Mouse (Mus musculus) liver, embryonic 11.5 days (tissue): ENCODE measurements around the gene Stat2. TPM values are rescaled to one million over a fixed set of nuclear protein-coding genes. Genes with fewer than 3 reads are reported as not detected.
"Not testable (repeated sequence)": the region's sequence is repeated elsewhere in the genome, so short reads cannot be mapped to it uniquely, and the experiment has no call there.

Source experiments
- ATAC-seq: fragments of 200-750 bp; cut with Nextera tagmentation; replicated peaks from 2 replicates; pipeline ENCODE4 v1.8.0; 2017; ENCODE audit warnings: moderate number of reproducible peaks, mild to moderate bottlenecking, moderate TSS enrichment, moderate library complexity; ENCODE audit not compliant: low FRiP score
- DNase-seq: peaks from one replicate; pipeline ENCODE4 v3.0.0-alpha.2; 2017; ENCODE audit warnings: low spot score
- H3K27ac ChIP-seq: fragments of 300-500 bp; sonication (generic); 2 replicates; pipeline ENCODE4 v1.5.1; 2014; ENCODE audit warnings: mild to moderate bottlenecking, low read depth, low read length, control low read depth
- H3K27me3 ChIP-seq: fragments of 300-500 bp; sonication (generic); replicated peaks from 2 replicates; pipeline ENCODE4 v1.6.1; 2014; ENCODE audit warnings: low read length, mixed read lengths; ENCODE audit not compliant: control insufficient read depth, insufficient read depth
- H3K36me3 ChIP-seq: fragments of 300-500 bp; sonication (generic); 2 replicates; pipeline ENCODE4 v1.6.1; 2014; ENCODE audit warnings: mild to moderate bottlenecking, low read length, moderate library complexity, mixed read lengths; ENCODE audit not compliant: control insufficient read depth, insufficient read depth
- H3K4me1 ChIP-seq: fragments of 300-500 bp; sonication (generic); replicated peaks from 2 replicates; pipeline ENCODE4 v1.6.1; 2014; ENCODE audit warnings: low read length, mixed read lengths; ENCODE audit not compliant: control insufficient read depth, insufficient read depth
- H3K4me2 ChIP-seq: fragments of 300-500 bp; sonication (generic); 2 replicates; pipeline ENCODE4 v1.6.1; 2014; ENCODE audit warnings: mild to moderate bottlenecking, control low read depth, moderate library complexity
- H3K4me3 ChIP-seq: fragments of 300-500 bp; sonication (generic); 2 replicates; pipeline ENCODE4 v1.5.1; 2014; ENCODE audit warnings: low read depth, low read length, control low read depth
- H3K9ac ChIP-seq: fragments of 300-500 bp; sonication (generic); 2 replicates; pipeline ENCODE4 v1.6.1; 2014; ENCODE audit warnings: low read depth, low read length, control low read depth
- H3K9me3 ChIP-seq: fragments of 300-500 bp; sonication (generic); 2 replicates; pipeline ENCODE4 v1.6.1; 2016; ENCODE audit warnings: low read length, inconsistent platforms, mixed read lengths; ENCODE audit not compliant: control insufficient read depth
- WGBS: fragments of 180-500 bp; shearing (Covaris S2); extraction: QIAGEN DNeasy Blood & Tissue Kit; methylation state at CpG from one replicate; pipeline ENCODE4 v1.1.7; 2014; 5-methylcytosine and 5-hydroxymethylcytosine counted together
- polyA plus RNA-seq: library from polyadenylated mRNA; unstranded; fragments of >200 nt; fragmentation: Nextera tagmentation; extraction: Ambion mirVana; gene quantifications from 2 replicates; pipeline ENCODE4 v1.2.1, GENCODE M21; 2014

Stat2 gene
- polyA plus RNA-seq, 1 experiment from 2014 or later: 12.5 TPM

GRCm38 (mm10) chr10:128247020-128247732 is 23.2 kb upstream of the Stat2 start:
- no peak overlapping the region for H3K27ac ChIP-seq
- ATAC-seq: no peak
- H3K4me1 ChIP-seq: no peaks in the 10 kb centered on the region
- WGBS: 84% methylated on average over 17 of the region's 17 CpGs
- no peaks in the 10 kb centered on the region for H3K9me3 ChIP-seq
- DNase-seq: no peak
- peaks cover 54% of the 10 kb centered on the region for H3K36me3 ChIP-seq
- no peak overlapping the region for H3K9ac ChIP-seq
- H3K27me3 ChIP-seq: no peaks in the 10 kb centered on the region
- H3K4me2 ChIP-seq: no peak overlapping the region
- no peak overlapping the region for H3K4me3 ChIP-seq

DNA sequence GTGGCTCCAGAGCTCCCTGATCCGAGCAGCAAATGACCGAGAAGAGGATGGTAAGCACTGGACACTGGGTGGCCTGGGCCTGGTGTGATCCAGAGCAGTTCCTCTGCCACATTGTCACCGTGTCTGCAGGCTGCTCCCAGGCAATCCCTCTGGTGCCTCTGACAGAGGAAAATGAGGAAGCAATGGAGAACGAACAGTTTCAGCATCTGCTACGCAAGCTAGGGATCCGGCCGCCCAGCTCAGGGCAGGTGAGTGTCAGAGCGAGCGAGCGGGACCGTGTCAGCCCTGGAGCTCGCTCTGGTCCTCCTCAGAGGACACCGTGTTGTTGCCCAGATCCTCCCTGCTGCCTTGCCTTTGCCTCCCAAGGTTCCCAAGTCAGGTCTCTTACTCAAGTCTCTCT is 19.8 kb upstream of the Stat2 start:
- H3K4me3 ChIP-seq: no peak overlapping the region
- no peak overlapping the region for H3K27ac ChIP-seq
- H3K4me1 ChIP-seq: no peaks in the 10 kb centered on the region
- H3K27me3 ChIP-seq: no peaks in the 10 kb centered on the region
- H3K4me2 ChIP-seq: no peak overlapping the region
- no peak overlapping the region for H3K9ac ChIP-seq
- 89% methylated on average over 13 of the region's 13 CpGs for WGBS
- no peaks in the 10 kb centered on the region for H3K9me3 ChIP-seq
- ATAC-seq: no peak
- DNase-seq: no peak
- peaks cover 49% of the 10 kb centered on the region for H3K36me3 ChIP-seq

- WGBS: 82% methylated on average over 4 of the region's 4 CpGs
- Histone ChIP-seq H3K27ac (0 out of 2 replicates have a peak within 1 kb of the TSS, but pooled peaks have one; percentile 8), H3K9ac (no peak within 1 kb of the TSS), H3K4me1 (no peaks in the 10 kb centered on the region), H3K27me3 (no peaks in the 10 kb centered on the region), H3K4me2 (no peak within 1 kb of the TSS), H3K36me3 (peaks cover 31% of the 10 kb centered on the region), H3K4me3 (no peak within 1 kb of the TSS), H3K9me3 (no peaks in the 10 kb centered on the region)
- no peak for DNase-seq
- ATAC-seq: no peak
Measured at GRCm38 (mm10) chr10:128253677-128254255, 16.6 kb upstream of the Stat2 start, which contains the start of gene Apon. Gene Apon (plus strand): TSS chr10:128254096.

GRCm38 (mm10) chr10:128255925-128256324 is 14.4 kb upstream of the Stat2 start:
- 90% methylated on average over 8 of the region's 8 CpGs for WGBS
- Histone ChIP-seq H3K9me3 (no peaks in the 10 kb centered on the region), H3K4me1 (no peaks in the 10 kb centered on the region; the same call in 1 of the 2 replicates), H3K36me3 (peaks cover 12% of the 10 kb centered on the region), H3K9ac (no peak overlapping the region), H3K27ac (no peak overlapping the region), H3K27me3 (no peaks in the 10 kb centered on the region), H3K4me2 (no peak overlapping the region), H3K4me3 (no peak overlapping the region)
- no peak for ATAC-seq
- no peak for DNase-seq

DNA sequence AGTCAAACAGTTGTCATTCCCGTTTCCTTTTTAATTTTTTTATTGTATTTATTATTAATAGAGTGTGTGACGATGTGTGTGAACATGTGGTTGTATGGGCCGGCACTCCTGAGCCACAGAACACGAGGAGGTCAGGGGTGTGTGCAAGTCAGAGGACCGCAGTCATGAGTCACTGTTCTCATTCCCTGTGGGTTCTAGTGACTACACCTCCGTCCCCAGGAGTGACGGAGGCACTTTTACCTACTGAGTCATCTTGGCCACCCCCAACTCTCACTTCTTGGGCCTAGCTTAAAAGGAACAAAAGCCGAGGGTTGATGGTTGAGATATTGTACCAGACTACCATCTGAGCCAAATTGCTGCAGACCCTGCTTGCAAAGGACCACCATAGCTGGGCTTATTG is 14.0 kb upstream of the Stat2 start:
- Histone ChIP-seq H3K4me3 (no peak overlapping the region), H3K36me3 (peaks cover 12% of the 10 kb centered on the region), H3K9ac (no peak overlapping the region), H3K4me1 (no peaks in the 10 kb centered on the region; the same call in 1 of the 2 replicates), H3K27ac (no peak overlapping the region), H3K27me3 (no peaks in the 10 kb centered on the region), H3K9me3 (no peaks in the 10 kb centered on the region), H3K4me2 (no peak overlapping the region)
- ATAC-seq (no peak), DNase-seq (no peak)
- WGBS: 82% methylated on average over 8 of the region's 8 CpGs

- 38% methylated on average over 4 of the region's 4 CpGs for WGBS
- Histone ChIP-seq H3K4me2 (no peak overlapping the region), H3K27me3 (no peaks in the 10 kb centered on the region), H3K9me3 (no peaks in the 10 kb centered on the region), H3K9ac (no peak overlapping the region), H3K4me1 (no peaks in the 10 kb centered on the region; the same call in 1 of the 2 replicates), H3K27ac (no peak overlapping the region), H3K4me3 (no peak overlapping the region), H3K36me3 (no peaks in the 10 kb centered on the region)
- DNase-seq: no peak
- no peak; the same call in 1 of the 2 replicates for ATAC-seq
Measured at GRCm38 (mm10) chr10:128258953-128259352, 11.4 kb upstream of the Stat2 start.

DNA sequence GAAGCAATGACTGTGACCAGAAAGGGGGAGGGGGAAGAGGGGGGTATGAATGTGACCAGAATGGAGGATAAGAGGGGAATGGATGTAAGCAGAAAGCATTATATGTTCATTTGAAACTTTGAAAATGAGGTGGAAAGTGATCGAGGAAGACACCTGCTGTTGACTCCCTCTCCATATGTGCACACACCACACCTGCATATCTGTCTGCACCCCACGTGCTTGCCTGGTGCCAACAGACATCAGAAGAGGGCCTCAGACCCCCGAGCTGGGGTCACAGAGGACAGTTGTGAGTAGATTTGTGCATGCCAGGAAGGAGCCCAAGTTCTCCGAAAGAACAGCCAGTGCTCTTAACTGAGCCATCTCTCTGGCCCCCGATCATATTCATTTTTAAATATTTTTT is 10.4 kb upstream of the Stat2 start:
- H3K27me3 ChIP-seq: no peaks in the 10 kb centered on the region
- H3K4me1 ChIP-seq: no peaks in the 10 kb centered on the region; the same call in 1 of the 2 replicates
- no peak overlapping the region for H3K9ac ChIP-seq
- H3K27ac ChIP-seq: no peak overlapping the region
- no peak overlapping the region for H3K4me3 ChIP-seq
- DNase-seq (no peak), ATAC-seq (no peak)
- H3K9me3 ChIP-seq: no peaks in the 10 kb centered on the region
- H3K36me3 ChIP-seq: no peaks in the 10 kb centered on the region
- WGBS: 92% methylated on average over 5 of the region's 5 CpGs
- no peak overlapping the region for H3K4me2 ChIP-seq

- ATAC-seq, H3K4me1 ChIP-seq, DNase-seq, H3K4me2 ChIP-seq, H3K4me3 ChIP-seq, H3K27me3 ChIP-seq, H3K36me3 ChIP-seq, H3K9me3 ChIP-seq, H3K27ac ChIP-seq, H3K9ac ChIP-seq: not testable (repeated sequence)
- WGBS: 80% methylated on average over 7 of the region's 7 CpGs
Measured at GRCm38 (mm10) chr10:128260376-128260775, 10.0 kb upstream of the Stat2 start.

- no peak for DNase-seq
Measured at GRCm38 (mm10) chr10:128262300-128262699, 8.1 kb upstream of the Stat2 start.

More at GRCm38 (mm10) chr10:128262300-128262699, 8.1 kb upstream of the Stat2 start:
- Histone ChIP-seq H3K36me3 (no peaks in the 10 kb centered on the region), H3K27me3 (no peaks in the 10 kb centered on the region), H3K4me1 (no peaks in the 10 kb centered on the region; the same call in 1 of the 2 replicates), H3K9me3 (no peaks in the 10 kb centered on the region), H3K4me2 (no peak overlapping the region), H3K27ac (no peak overlapping the region), H3K9ac (no peak overlapping the region), H3K4me3 (no peak overlapping the region)
- ATAC-seq: no peak
- WGBS: 77% methylated on average over 22 of the region's 22 CpGs
